Mouse (Mus musculus) forebrain, embryonic 12.5 days (tissue): ENCODE data around the gene Ostc. TPM values are rescaled to one million over a fixed set of nuclear protein-coding genes. Genes with fewer than 3 reads are reported as not detected.
A peak's percentile ranks its signal among the peaks of the same experiment; 100 is the strongest.

Experiments used
- ATAC-seq: fragments of 200-750 bp; cut with Nextera tagmentation; 2 replicates; pipeline ENCODE4 v1.8.0; 2017; ENCODE audit warnings: moderate TSS enrichment; ENCODE audit not compliant: low FRiP score
- H3K27ac ChIP-seq: fragments of 300-500 bp; sonication (generic); 2 replicates; pipeline ENCODE4 v1.5.1; 2016; ENCODE audit warnings: mild to moderate bottlenecking
- H3K27me3 ChIP-seq: fragments of 300-500 bp; sonication (generic); 2 replicates; pipeline ENCODE4 v1.6.1; 2016; ENCODE audit warnings: mild to moderate bottlenecking
- H3K36me3 ChIP-seq: fragments of 300-500 bp; sonication (generic); replicated peaks from 2 replicates; pipeline ENCODE4 v1.6.1; 2016; ENCODE audit warnings: mild to moderate bottlenecking
- H3K4me1 ChIP-seq: fragments of 300-500 bp; sonication (generic); 2 replicates; pipeline ENCODE4 v1.6.1; 2016
- H3K4me2 ChIP-seq: fragments of 300-500 bp; sonication (generic); 2 replicates; pipeline ENCODE4 v1.6.1; 2016; ENCODE audit warnings: mild to moderate bottlenecking, moderate library complexity
- H3K4me3 ChIP-seq: fragments of 300-500 bp; sonication (generic); replicated peaks from 2 replicates; pipeline ENCODE4 v1.5.1; 2016; ENCODE audit warnings: mild to moderate bottlenecking
- H3K9ac ChIP-seq: fragments of 300-500 bp; sonication (generic); 2 replicates; pipeline ENCODE4 v1.6.1; 2016; ENCODE audit warnings: mild to moderate bottlenecking
- H3K9me3 ChIP-seq: fragments of 300-500 bp; sonication (generic); 2 replicates; pipeline ENCODE4 v1.6.1; 2016
- WGBS: fragments of 180-500 bp; shearing (Covaris S2); methylation state at CpG from one replicate; pipeline ENCODE4 v1.1.7; 2016; 5-methylcytosine and 5-hydroxymethylcytosine counted together
- polyA plus RNA-seq: library from polyadenylated mRNA; unstranded; fragments of >200 nt; fragmentation: Nextera tagmentation; extraction: Ambion mirVana; gene quantifications from 2 replicates; pipeline ENCODE4 v1.2.1, GENCODE M21; 2016

The Ostc gene
- polyA plus RNA-seq, 1 experiment from 2014 or later, result 263 TPM

DNA sequence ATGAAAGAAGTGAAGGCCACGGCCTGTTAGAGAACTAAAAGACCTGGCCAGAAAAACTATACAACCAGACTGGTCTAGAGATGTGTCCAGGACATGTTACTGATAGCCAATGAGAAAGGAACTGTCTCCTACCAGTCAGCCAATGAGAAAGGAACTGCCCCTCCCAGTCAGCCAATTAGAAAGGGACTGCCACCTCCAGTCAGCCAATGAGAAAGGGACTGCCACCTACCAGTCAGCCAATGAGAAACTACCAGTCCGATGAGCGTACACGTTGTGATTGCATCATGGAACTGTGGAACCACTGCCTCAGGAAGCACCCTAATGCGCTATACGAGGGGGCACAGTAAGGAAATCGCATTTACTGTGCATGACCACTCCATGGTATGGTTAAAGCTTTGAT, 14.5 kb downstream of the Ostc start:
- H3K4me2 ChIP-seq, result no peak overlapping the region
- H3K9ac ChIP-seq, result no peak overlapping the region
- H3K27me3 ChIP-seq, result no peaks in the 10 kb centered on the region
- peaks cover 31% of the 10 kb centered on the region for H3K36me3 ChIP-seq
- H3K9me3 ChIP-seq, result no peaks in the 10 kb centered on the region
- ATAC-seq, result no peak
- H3K4me3 ChIP-seq, result no peak overlapping the region
- WGBS, result 90% methylated on average over 7 of the region's 7 CpGs
- no peak overlapping the region for H3K27ac ChIP-seq
- H3K4me1 ChIP-seq, result peaks cover 8% of the 10 kb centered on the region

- Histone ChIP-seq H3K4me2 (no peak overlapping the region), H3K27me3 (no peaks in the 10 kb centered on the region), H3K4me1 (peaks cover 8% of the 10 kb centered on the region), H3K36me3 (peaks cover 26% of the 10 kb centered on the region), H3K9ac (no peak overlapping the region), H3K4me3 (no peak overlapping the region), H3K9me3 (no peaks in the 10 kb centered on the region), H3K27ac (no peak overlapping the region)
- ATAC-seq, result 0 out of 2 replicates have a peak, but pooled peaks have one; percentile 22
- WGBS, result 63% methylated on average over 9 of the region's 9 CpGs
These were observed 15.1 kb downstream of the Ostc start for GRCm38 (mm10) chr3:130694041-130694593.

DNA sequence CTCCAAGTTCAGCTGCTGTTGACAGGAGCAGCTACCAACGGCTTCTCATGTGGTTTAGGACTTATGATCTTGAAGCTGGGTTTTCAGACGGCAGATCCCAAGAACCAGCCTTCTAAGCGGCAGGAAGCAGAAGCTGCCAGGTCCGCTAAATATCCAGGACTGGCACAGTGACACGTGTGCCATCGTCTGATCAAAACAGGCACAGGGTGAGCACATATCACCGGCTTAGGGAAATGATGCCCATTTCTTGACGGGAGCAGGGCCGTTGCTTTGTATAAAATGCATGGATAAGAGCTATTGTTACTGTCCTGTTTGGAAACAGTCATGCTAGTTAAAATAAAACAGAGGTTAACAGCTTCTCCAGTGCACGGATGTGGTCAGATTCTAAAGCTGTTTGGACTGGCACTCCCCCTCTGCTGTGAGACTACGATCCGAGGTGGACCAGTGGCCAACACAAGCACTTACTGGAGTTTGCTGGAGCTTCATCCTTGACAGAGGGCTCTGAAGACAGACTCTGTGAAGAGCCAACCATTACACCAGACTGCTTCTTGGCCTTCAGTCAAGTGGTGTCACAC, 17.6 kb downstream of the Ostc start:
- peak overlapping the region; percentile 30 for H3K4me3 ChIP-seq
- ATAC-seq, result no peak
- H3K9ac ChIP-seq, result no peak overlapping the region
- H3K4me1 ChIP-seq, result peaks cover 8% of the 10 kb centered on the region
- 56% methylated on average over 12 of the region's 12 CpGs for WGBS
- H3K27me3 ChIP-seq, result no peaks in the 10 kb centered on the region
- no peak overlapping the region; the same call in 1 of the 2 replicates for H3K27ac ChIP-seq
- H3K9me3 ChIP-seq, result no peaks in the 10 kb centered on the region
- peaks cover 13% of the 10 kb centered on the region for H3K36me3 ChIP-seq
- peak overlapping the region; percentile 52 for H3K4me2 ChIP-seq

DNA sequence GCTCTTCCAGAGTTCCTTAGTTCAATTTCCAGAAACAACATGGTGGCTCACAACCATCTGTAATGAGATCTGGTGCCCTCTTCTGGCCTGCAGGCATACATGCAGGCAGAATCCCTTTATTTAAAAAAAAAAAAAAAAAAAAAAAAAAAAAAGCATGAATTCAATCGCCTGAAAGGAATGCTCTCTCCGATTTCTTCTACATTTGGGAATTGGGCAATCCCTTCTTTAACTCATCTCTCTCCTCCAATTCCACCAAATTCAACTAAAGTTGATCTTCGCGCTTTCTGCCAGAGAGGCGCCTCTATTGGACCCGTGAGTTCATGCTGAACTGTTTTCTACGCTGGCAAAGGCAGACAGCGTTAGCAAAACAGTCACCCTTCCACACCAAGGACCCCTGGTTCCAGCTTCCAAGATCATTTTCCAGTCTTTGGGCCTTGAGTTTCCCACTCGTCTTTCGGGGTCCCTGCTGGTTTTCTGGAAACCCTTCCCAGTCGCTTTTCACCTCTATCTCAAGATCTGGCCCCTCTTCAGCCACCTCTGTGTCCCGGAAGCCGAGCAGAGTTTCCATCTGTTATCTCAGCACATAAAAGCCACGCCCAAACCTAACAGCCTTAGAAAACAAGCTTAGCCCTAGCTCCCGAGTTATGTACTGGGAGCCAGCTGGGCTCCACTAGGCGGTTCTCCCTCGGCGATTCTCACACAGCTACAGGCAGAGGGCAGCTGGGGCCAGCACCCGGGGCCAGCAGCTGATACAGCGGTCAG, 18.2 kb downstream of the Ostc start:
- peak overlapping the region; percentile 44 for H3K9ac ChIP-seq
- ATAC-seq, result no peak
- H3K27me3 ChIP-seq, result no peaks in the 10 kb centered on the region
- peak overlapping the region; percentile 42 for H3K27ac ChIP-seq
- peaks cover 13% of the 10 kb centered on the region for H3K36me3 ChIP-seq
- peak overlapping the region; percentile 52 for H3K4me2 ChIP-seq
- H3K4me1 ChIP-seq, result peaks cover 8% of the 10 kb centered on the region
- no peaks in the 10 kb centered on the region for H3K9me3 ChIP-seq
- peak overlapping the region; percentile 30 for H3K4me3 ChIP-seq
- 14% methylated on average over 20 of the region's 20 CpGs for WGBS

DNA sequence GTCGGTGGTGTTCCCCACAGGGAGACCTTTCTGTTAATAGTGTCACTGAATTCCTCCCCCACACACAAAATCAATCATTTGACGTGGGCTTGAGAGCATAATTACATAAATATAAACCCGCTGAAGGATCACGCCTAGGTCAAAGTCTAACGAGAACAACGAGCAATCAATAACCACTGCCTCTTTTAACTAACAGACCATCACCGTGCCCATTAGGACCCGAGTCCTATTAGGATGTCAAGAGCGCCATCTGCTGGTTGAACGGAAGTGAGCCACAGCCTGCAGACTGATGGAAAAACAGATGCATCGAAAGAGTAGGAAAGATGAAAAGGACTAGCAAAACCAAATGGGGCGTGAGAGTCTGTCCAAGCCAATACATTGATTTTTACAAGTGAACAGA, 19.6 kb downstream of the Ostc start:
- Histone ChIP-seq H3K36me3 (peaks cover 1% of the 10 kb centered on the region), H3K9ac (no peak overlapping the region), H3K27ac (no peak overlapping the region), H3K4me3 (no peak overlapping the region), H3K27me3 (no peaks in the 10 kb centered on the region), H3K4me1 (peaks cover 8% of the 10 kb centered on the region), H3K4me2 (no peak overlapping the region), H3K9me3 (no peaks in the 10 kb centered on the region)
- ATAC-seq, result peak; percentile 75
- WGBS, result 22% methylated on average over 12 of the region's 12 CpGs

- H3K9ac ChIP-seq, result no peak overlapping the region
- 100% methylated on average over 1 of the region's 1 CpGs for WGBS
These were observed 22.2 kb downstream of the Ostc start for GRCm38 (mm10) chr3:130687051-130687450.

DNA sequence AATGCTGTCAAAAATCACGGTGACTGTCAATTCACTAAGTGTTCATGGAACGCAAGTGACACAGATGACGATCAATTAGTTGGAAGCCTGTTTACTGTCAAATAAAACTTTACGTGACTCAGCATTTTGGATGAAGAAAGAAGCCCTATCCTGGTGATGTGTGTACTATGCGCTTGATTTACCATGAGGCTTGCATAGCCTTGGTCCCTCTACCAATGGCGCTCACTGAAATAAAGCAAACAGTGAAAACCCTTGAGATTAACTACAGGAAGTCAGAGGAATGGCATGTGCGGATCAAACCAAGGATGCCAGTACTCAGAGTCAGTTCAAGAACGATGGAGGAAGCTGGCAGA, 24.3 kb downstream of the Ostc start:
- H3K4me2 ChIP-seq, result no peak overlapping the region
- no peaks in the 10 kb centered on the region for H3K9me3 ChIP-seq
- H3K9ac ChIP-seq, result no peak overlapping the region
- H3K4me3 ChIP-seq, result no peak overlapping the region
- H3K27ac ChIP-seq, result no peak overlapping the region
- H3K27me3 ChIP-seq, result no peaks in the 10 kb centered on the region
- no peaks in the 10 kb centered on the region for H3K36me3 ChIP-seq
- no peak for ATAC-seq
- 87% methylated on average over 8 of the region's 8 CpGs for WGBS
- H3K4me1 ChIP-seq, result no peaks in the 10 kb centered on the region

More at GRCm38 (mm10) chr3:130687051-130687450, 22.2 kb downstream of the Ostc start:
- no peak for ATAC-seq
- no peak overlapping the region for H3K4me2 ChIP-seq
- peaks cover 8% of the 10 kb centered on the region for H3K4me1 ChIP-seq
- H3K9me3 ChIP-seq, result no peaks in the 10 kb centered on the region
- no peak overlapping the region for H3K4me3 ChIP-seq
- no peaks in the 10 kb centered on the region for H3K36me3 ChIP-seq
- H3K27ac ChIP-seq, result no peak overlapping the region
- no peaks in the 10 kb centered on the region for H3K27me3 ChIP-seq

GRCm38 (mm10) chr3:130684276-130685013, 24.8 kb downstream of the Ostc start:
- Histone ChIP-seq H3K27me3 (no peaks in the 10 kb centered on the region), H3K27ac (no peak overlapping the region), H3K36me3 (no peaks in the 10 kb centered on the region), H3K9me3 (no peaks in the 10 kb centered on the region), H3K4me2 (no peak overlapping the region), H3K4me1 (no peaks in the 10 kb centered on the region), H3K9ac (no peak overlapping the region), H3K4me3 (no peak overlapping the region)
- WGBS, result 74% methylated on average over 9 of the region's 9 CpGs
- ATAC-seq, result no peak

- WGBS, result 71% methylated on average over 8 of the region's 8 CpGs
- Histone ChIP-seq H3K9ac (no peak overlapping the region), H3K4me2 (no peak overlapping the region), H3K9me3 (no peaks in the 10 kb centered on the region), H3K4me1 (no peaks in the 10 kb centered on the region), H3K27ac (no peak overlapping the region), H3K36me3 (no peaks in the 10 kb centered on the region), H3K4me3 (no peak overlapping the region), H3K27me3 (no peaks in the 10 kb centered on the region)
- ATAC-seq, result no peak
These were observed 25.4 kb downstream of the Ostc start for GRCm38 (mm10) chr3:130683836-130684235.

GRCm38 (mm10) chr3:130682183-130682582, 27.1 kb downstream of the Ostc start:
- Histone ChIP-seq H3K4me2 (no peak overlapping the region), H3K4me3 (no peak overlapping the region)
- 90% methylated on average over 9 of the region's 9 CpGs for WGBS

GRCm38 (mm10) chr3:130681226-130681625, 28.0 kb downstream of the Ostc start:
- Histone ChIP-seq H3K36me3 (no peaks in the 10 kb centered on the region), H3K4me3 (no peak overlapping the region), H3K9me3 (no peaks in the 10 kb centered on the region), H3K27ac (no peak overlapping the region), H3K4me1 (no peaks in the 10 kb centered on the region), H3K27me3 (no peaks in the 10 kb centered on the region), H3K4me2 (no peak overlapping the region), H3K9ac (no peak overlapping the region)
- 95% methylated on average over 2 of the region's 2 CpGs for WGBS
- no peak for ATAC-seq

More at GRCm38 (mm10) chr3:130682183-130682582, 27.1 kb downstream of the Ostc start:
- no peak for ATAC-seq
- H3K36me3 ChIP-seq, result no peaks in the 10 kb centered on the region
- H3K9ac ChIP-seq, result no peak overlapping the region
- H3K27ac ChIP-seq, result no peak overlapping the region
- H3K9me3 ChIP-seq, result no peaks in the 10 kb centered on the region
- H3K27me3 ChIP-seq, result no peaks in the 10 kb centered on the region
- H3K4me1 ChIP-seq, result no peaks in the 10 kb centered on the region

DNA sequence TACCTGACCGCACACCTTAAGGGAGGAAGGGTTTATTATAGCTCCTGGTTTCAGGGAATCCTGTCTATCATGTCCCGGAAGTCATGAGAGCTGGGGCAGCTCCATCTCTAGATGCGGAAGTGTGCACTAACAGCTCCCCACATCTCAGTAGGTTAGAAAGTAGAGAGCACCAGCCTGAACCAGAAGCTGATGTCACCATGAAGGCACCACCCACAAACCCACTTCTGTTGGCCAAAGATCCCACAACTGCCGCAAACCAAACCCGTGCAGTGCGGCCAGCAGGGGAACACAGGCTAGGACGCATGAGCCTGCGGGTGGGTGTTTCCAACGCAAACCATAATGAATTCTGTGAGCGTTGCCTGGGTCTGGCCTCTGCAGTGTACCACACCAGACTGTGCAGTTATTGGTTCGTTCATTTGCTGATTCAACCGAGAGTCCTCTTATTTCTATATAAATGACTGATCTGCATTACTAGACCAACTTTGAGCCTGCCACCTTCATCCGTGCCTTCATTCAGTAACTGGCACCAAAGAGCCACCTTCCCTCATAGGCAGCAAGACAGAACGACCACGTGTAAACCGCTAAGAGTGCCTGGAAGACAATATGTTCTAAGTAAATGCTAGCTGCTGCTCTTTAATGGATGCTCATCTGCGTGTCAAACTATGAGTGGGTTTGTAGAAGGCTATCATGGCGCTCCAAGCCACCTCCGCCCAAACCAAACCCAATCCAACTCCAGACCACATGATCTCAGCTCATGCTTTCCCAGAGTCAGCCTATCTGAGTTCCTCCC, 31.4 kb downstream of the Ostc start:
- ATAC-seq, result no peak
- no peak overlapping the region for H3K27ac ChIP-seq
- no peak overlapping the region for H3K4me3 ChIP-seq
- H3K9me3 ChIP-seq, result no peaks in the 10 kb centered on the region
- no peak overlapping the region for H3K4me2 ChIP-seq
- no peaks in the 10 kb centered on the region for H3K36me3 ChIP-seq
- H3K27me3 ChIP-seq, result no peaks in the 10 kb centered on the region
- no peak overlapping the region for H3K9ac ChIP-seq
- no peaks in the 10 kb centered on the region for H3K4me1 ChIP-seq
- WGBS, result 94% methylated on average over 19 of the region's 19 CpGs
